Mouse (Mus musculus) megakaryocyte, embryonic 14.5 days (primary cell): Measurements from ENCODE around the gene Top1. TPM values are rescaled to one million over a fixed set of nuclear protein-coding genes. Genes with fewer than 3 reads are reported as not detected.

ENCODE experiments used
- H3K27me3 ChIP-seq: replicated peaks from 2 replicates; pipeline ENCODE3; 2012; ENCODE audit warnings: inconsistent platforms
- H3K36me3 ChIP-seq: replicated peaks from 2 replicates; pipeline ENCODE3; 2012; ENCODE audit warnings: low read length, inconsistent platforms, mixed read lengths
- H3K4me1 ChIP-seq: 2 replicates; pipeline ENCODE4 v1.6.1; 2012; ENCODE audit warnings: inconsistent platforms
- H3K4me3 ChIP-seq: replicated peaks from 2 replicates; pipeline ENCODE3; 2012; ENCODE audit warnings: moderate library complexity, mild to moderate bottlenecking, inconsistent platforms
- H3K9me3 ChIP-seq: 2 replicates; pipeline ENCODE4 v1.6.1; 2012; ENCODE audit warnings: inconsistent platforms
- FLI1 ChIP-seq: IDR thresholded peaks from 2 replicates; pipeline ENCODE4 v1.6.1; 2012; ENCODE audit warnings: low read length, inconsistent platforms, mixed read lengths
- GATA1 ChIP-seq: IDR thresholded peaks from 3 replicates; pipeline ENCODE4 v1.6.1; 2012; ENCODE audit warnings: mixed read lengths, low read length, inconsistent platforms, borderline replicate concordance
- polyA plus RNA-seq: library from polyadenylated mRNA; stranded (reverse); fragments of >175 nt; gene quantifications from 2 replicates; pipeline ENCODE4 v1.2.3, GENCODE M21; 2012; ENCODE audit warnings: low replicate concordance; ENCODE audit not compliant: insufficient read depth

Top1 gene
- polyA plus RNA-seq, 1 experiment = 107 TPM

GRCm38 (mm10) chr2:160619831-160620230 is 25.9 kb upstream of the Top1 start:
- no peaks in the 10 kb centered on the region for H3K27me3 ChIP-seq
- H3K36me3 ChIP-seq = peaks cover 6% of the 10 kb centered on the region
- no peak overlapping the region for H3K4me3 ChIP-seq
- peaks cover 7% of the 10 kb centered on the region for H3K9me3 ChIP-seq
- peaks cover 51% of the 10 kb centered on the region for H3K4me1 ChIP-seq
- no peak for TF ChIP-seq FLI1
- no peak for TF ChIP-seq GATA1

- TF ChIP-seq GATA1 (no peak), FLI1 (no peak)
- Histone ChIP-seq H3K9me3 (peaks cover 7% of the 10 kb centered on the region), H3K27me3 (no peaks in the 10 kb centered on the region), H3K36me3 (peaks cover 6% of the 10 kb centered on the region), H3K4me3 (peak overlapping the region; percentile 31), H3K4me1 (peaks cover 48% of the 10 kb centered on the region)
These were observed 25.3 kb upstream of the Top1 start for GRCm38 (mm10) chr2:160620279-160620963.

GRCm38 (mm10) chr2:160621001-160621448 is 24.7 kb upstream of the Top1 start:
- Histone ChIP-seq H3K4me1 (peaks cover 48% of the 10 kb centered on the region), H3K36me3 (peaks cover 6% of the 10 kb centered on the region), H3K4me3 (peak overlapping the region; percentile 34), H3K9me3 (peaks cover 7% of the 10 kb centered on the region), H3K27me3 (no peaks in the 10 kb centered on the region)
- TF ChIP-seq GATA1 (no peak), FLI1 (no peak)

GRCm38 (mm10) chr2:160621661-160622211 is 24.0 kb upstream of the Top1 start:
- peaks cover 7% of the 10 kb centered on the region for H3K9me3 ChIP-seq
- H3K4me1 ChIP-seq = peaks cover 48% of the 10 kb centered on the region
- peak overlapping the region; percentile 2 for H3K4me3 ChIP-seq
- peaks cover 6% of the 10 kb centered on the region for H3K36me3 ChIP-seq
- TF ChIP-seq GATA1 (no peak), FLI1 (no peak)
- H3K27me3 ChIP-seq = no peaks in the 10 kb centered on the region

GRCm38 (mm10) chr2:160622646-160623045 is 23.0 kb upstream of the Top1 start:
- no peak for TF ChIP-seq GATA1
- TF ChIP-seq FLI1 = no peak
- Histone ChIP-seq H3K27me3 (no peaks in the 10 kb centered on the region), H3K36me3 (peaks cover 6% of the 10 kb centered on the region), H3K9me3 (peaks cover 7% of the 10 kb centered on the region), H3K4me1 (peaks cover 54% of the 10 kb centered on the region), H3K4me3 (no peak overlapping the region)

GRCm38 (mm10) chr2:160623745-160624144 is 21.9 kb upstream of the Top1 start:
- Histone ChIP-seq H3K36me3 (peaks cover 10% of the 10 kb centered on the region), H3K9me3 (peaks cover 10% of the 10 kb centered on the region), H3K4me3 (no peak overlapping the region), H3K4me1 (peaks cover 56% of the 10 kb centered on the region), H3K27me3 (no peaks in the 10 kb centered on the region)
- no peak for TF ChIP-seq GATA1
- TF ChIP-seq FLI1 = no peak

GRCm38 (mm10) chr2:160627207-160628025 is 18.3 kb upstream of the Top1 start:
- Histone ChIP-seq H3K4me1 (peaks cover 39% of the 10 kb centered on the region), H3K4me3 (no peak overlapping the region), H3K36me3 (peaks cover 20% of the 10 kb centered on the region), H3K9me3 (peaks cover 30% of the 10 kb centered on the region), H3K27me3 (no peaks in the 10 kb centered on the region)
- TF ChIP-seq GATA1 (no peak), FLI1 (no peak)

GRCm38 (mm10) chr2:160628055-160628454 is 17.6 kb upstream of the Top1 start:
- Histone ChIP-seq H3K4me3 (no peak overlapping the region), H3K36me3 (peaks cover 14% of the 10 kb centered on the region), H3K27me3 (no peaks in the 10 kb centered on the region), H3K4me1 (peaks cover 32% of the 10 kb centered on the region), H3K9me3 (peaks cover 25% of the 10 kb centered on the region)
- TF ChIP-seq GATA1 = no peak

GRCm38 (mm10) chr2:160628666-160629527 is 16.8 kb upstream of the Top1 start:
- no peaks in the 10 kb centered on the region for H3K27me3 ChIP-seq

More at GRCm38 (mm10) chr2:160628666-160629527, 16.8 kb upstream of the Top1 start:
- TF ChIP-seq FLI1 (no peak), GATA1 (no peak)
- Histone ChIP-seq H3K9me3 (peaks cover 25% of the 10 kb centered on the region), H3K4me3 (no peak overlapping the region), H3K4me1 (peaks cover 29% of the 10 kb centered on the region), H3K36me3 (peaks cover 14% of the 10 kb centered on the region)
